Mouse (Mus musculus): ENCODE measurements around the gene Snrpc. TPM values are rescaled to one million over a fixed set of nuclear protein-coding genes. Genes with fewer than 3 reads are reported as not detected.

Gene Snrpc
- polyA plus RNA-seq, 1 experiment from 2014 or later = 358 TPM

DNA sequence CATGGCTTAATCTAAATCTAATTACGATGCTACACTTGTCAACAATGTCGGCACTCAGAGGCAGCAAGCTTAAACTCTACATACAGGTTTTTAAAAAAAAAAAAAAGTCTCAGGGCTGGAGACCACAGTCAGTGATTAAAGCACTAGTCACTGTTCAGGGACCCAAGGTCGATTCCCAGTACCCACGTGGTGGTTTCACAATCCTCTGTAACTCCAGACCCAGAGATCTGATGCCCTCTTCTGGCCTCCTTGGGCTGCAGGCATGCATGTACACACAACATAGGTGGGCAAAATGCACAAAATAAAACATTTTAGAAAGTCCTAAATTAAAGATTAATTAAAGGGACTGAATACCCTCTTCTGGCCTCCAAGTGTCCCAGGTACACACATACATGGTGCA, 34.2 kb upstream of the Snrpc start:
- H3K4me1 ChIP-seq = peaks cover 29% of the 10 kb centered on the region
- H3K9ac ChIP-seq = no peak overlapping the region
- H3K27ac ChIP-seq = no peak overlapping the region
- no peaks in the 10 kb centered on the region for H3K27me3 ChIP-seq
- H3K9me3 ChIP-seq = no peaks in the 10 kb centered on the region
- no peak overlapping the region for H3K4me2 ChIP-seq (replicated peaks)
- ATAC-seq (ENCODE audit: insufficient number of reproducible peaks, insufficient read depth, low FRiP score, low TSS enrichment) = no peak
- H3K4me3 ChIP-seq = no peak overlapping the region
- WGBS = 81% methylated on average over 4 of the region's 4 CpGs
- H3K36me3 ChIP-seq = no peaks in the 10 kb centered on the region

GRCm38 (mm10) chr17:27804156-27804690, 33.7 kb upstream of the Snrpc start:
- Histone ChIP-seq H3K27ac (no peak overlapping the region), H3K4me2 (replicated peaks) (no peak overlapping the region), H3K4me3 (no peak overlapping the region), H3K27me3 (no peaks in the 10 kb centered on the region), H3K4me1 (peaks cover 24% of the 10 kb centered on the region), H3K36me3 (no peaks in the 10 kb centered on the region), H3K9me3 (no peaks in the 10 kb centered on the region), H3K9ac (no peak overlapping the region)
- no peak for ATAC-seq (ENCODE audit: insufficient number of reproducible peaks, insufficient read depth, low FRiP score, low TSS enrichment)
- 84% methylated on average over 7 of the region's 7 CpGs for WGBS

- Histone ChIP-seq H3K9ac (no peak overlapping the region), H3K4me1 (peaks cover 16% of the 10 kb centered on the region), H3K27me3 (no peaks in the 10 kb centered on the region), H3K36me3 (no peaks in the 10 kb centered on the region), H3K4me2 (replicated peaks) (no peak overlapping the region), H3K27ac (no peak overlapping the region), H3K9me3 (no peaks in the 10 kb centered on the region), H3K4me3 (no peak overlapping the region)
- WGBS = 85% methylated on average over 10 of the region's 10 CpGs
- ATAC-seq (ENCODE audit: insufficient number of reproducible peaks, insufficient read depth, low FRiP score, low TSS enrichment) = no peak
Measured at GRCm38 (mm10) chr17:27804803-27805770, 32.9 kb upstream of the Snrpc start.

GRCm38 (mm10) chr17:27807542-27808078, 30.3 kb upstream of the Snrpc start:
- H3K4me2 ChIP-seq (replicated peaks) = no peak overlapping the region
- H3K27ac ChIP-seq = no peak overlapping the region
- no peaks in the 10 kb centered on the region for H3K27me3 ChIP-seq
- H3K9me3 ChIP-seq = no peaks in the 10 kb centered on the region
- ATAC-seq (ENCODE audit: insufficient number of reproducible peaks, insufficient read depth, low FRiP score, low TSS enrichment) = no peak
- no peaks in the 10 kb centered on the region for H3K36me3 ChIP-seq
- H3K9ac ChIP-seq = no peak overlapping the region
- no peak overlapping the region for H3K4me3 ChIP-seq
- WGBS = 52% methylated on average over 2 of the region's 2 CpGs
- H3K4me1 ChIP-seq = peaks cover 8% of the 10 kb centered on the region

DNA sequence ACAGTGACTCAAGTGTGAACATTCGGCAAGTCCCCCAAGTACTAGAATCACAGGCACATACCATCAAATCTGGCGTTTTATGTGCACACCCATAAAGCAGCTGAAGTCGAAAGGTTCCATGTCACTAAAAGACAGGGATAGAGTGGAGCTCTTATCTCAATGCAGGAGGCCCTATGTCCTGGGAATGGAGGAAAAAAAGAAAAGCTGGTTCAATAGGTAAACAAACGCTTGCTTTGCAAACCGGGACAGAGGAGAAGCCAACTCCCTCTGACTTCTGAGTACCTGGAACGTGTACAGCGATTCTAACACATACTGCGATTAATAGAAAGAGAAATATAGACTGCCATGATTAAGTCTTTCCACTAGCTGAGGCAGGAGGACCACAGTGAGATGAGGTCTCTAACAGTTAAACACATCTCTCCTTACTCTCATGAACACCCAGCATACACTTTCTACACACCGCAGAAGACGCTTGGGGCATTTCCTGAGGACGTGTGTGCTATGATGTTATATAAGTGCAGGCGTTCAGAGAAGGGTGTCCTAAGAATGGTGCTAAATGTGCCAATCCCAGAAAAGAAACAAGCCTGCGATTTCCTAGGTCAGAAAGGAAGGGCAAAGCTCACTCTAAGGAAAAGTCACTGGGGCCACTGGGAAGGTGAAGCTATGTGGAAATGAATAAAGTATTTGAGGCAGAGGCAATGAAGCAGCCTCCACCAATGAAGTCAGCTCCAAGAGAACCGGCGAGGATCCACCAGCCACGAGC, 27.2 kb upstream of the Snrpc start:
- Histone ChIP-seq H3K4me3 (no peak overlapping the region), H3K9me3 (no peaks in the 10 kb centered on the region), H3K9ac (no peak overlapping the region), H3K27ac (no peak overlapping the region), H3K27me3 (no peaks in the 10 kb centered on the region), H3K4me1 (peaks cover 6% of the 10 kb centered on the region), H3K4me2 (replicated peaks) (no peak overlapping the region), H3K36me3 (no peaks in the 10 kb centered on the region)
- no peak for ATAC-seq (ENCODE audit: insufficient number of reproducible peaks, insufficient read depth, low FRiP score, low TSS enrichment)
- 91% methylated on average over 16 of the region's 16 CpGs for WGBS

DNA sequence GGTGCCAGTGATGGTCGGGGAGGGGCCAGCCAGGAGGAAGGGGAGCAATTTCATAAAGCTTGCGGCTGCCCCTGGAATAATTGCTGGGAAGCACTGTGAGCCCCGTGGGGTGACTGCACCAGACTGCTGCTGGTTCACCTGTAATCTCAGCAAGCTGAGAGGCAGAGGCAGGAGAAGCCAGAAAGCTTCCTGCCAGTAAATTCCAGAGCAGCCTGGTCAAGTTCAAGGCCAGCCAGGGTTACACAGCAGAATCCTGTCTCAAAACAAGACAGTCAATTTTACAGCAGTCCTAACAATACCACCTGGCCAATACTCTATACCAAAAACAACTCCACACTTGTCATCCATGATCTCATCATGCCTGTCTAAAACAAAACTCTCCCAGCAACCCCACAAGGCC, 26.0 kb upstream of the Snrpc start:
- Histone ChIP-seq H3K27me3 (no peaks in the 10 kb centered on the region), H3K9ac (no peak overlapping the region), H3K4me1 (peaks cover 6% of the 10 kb centered on the region), H3K27ac (no peak overlapping the region), H3K4me2 (replicated peaks) (no peak overlapping the region), H3K9me3 (no peaks in the 10 kb centered on the region), H3K4me3 (no peak overlapping the region), H3K36me3 (no peaks in the 10 kb centered on the region)
- WGBS = 74% methylated on average over 3 of the region's 3 CpGs
- no peak for ATAC-seq (ENCODE audit: insufficient number of reproducible peaks, insufficient read depth, low FRiP score, low TSS enrichment)

GRCm38 (mm10) chr17:27814606-27815005, 23.3 kb upstream of the Snrpc start:
- ATAC-seq (ENCODE audit: insufficient number of reproducible peaks, insufficient read depth, low FRiP score, low TSS enrichment) = no peak
- Histone ChIP-seq H3K9me3 (no peaks in the 10 kb centered on the region), H3K4me3 (no peak overlapping the region), H3K4me2 (replicated peaks) (no peak overlapping the region), H3K4me1 (peaks cover 16% of the 10 kb centered on the region), H3K9ac (no peak overlapping the region), H3K27me3 (no peaks in the 10 kb centered on the region), H3K27ac (no peak overlapping the region), H3K36me3 (no peaks in the 10 kb centered on the region)

- Histone ChIP-seq H3K27me3 (no peaks in the 10 kb centered on the region), H3K4me1 (peaks cover 22% of the 10 kb centered on the region), H3K9me3 (no peaks in the 10 kb centered on the region), H3K9ac (peak overlapping the region; percentile 99), H3K27ac (no peak overlapping the region), H3K36me3 (no peaks in the 10 kb centered on the region), H3K4me3 (peak overlapping the region; percentile 100), H3K4me2 (replicated peaks) (peak overlapping the region; percentile 94)
- 5% methylated on average over 7 of the region's 7 CpGs for WGBS
- no peak for ATAC-seq (ENCODE audit: insufficient number of reproducible peaks, insufficient read depth, low FRiP score, low TSS enrichment)
Measured at GRCm38 (mm10) chr17:27819011-27819410, 18.9 kb upstream of the Snrpc start.

DNA sequence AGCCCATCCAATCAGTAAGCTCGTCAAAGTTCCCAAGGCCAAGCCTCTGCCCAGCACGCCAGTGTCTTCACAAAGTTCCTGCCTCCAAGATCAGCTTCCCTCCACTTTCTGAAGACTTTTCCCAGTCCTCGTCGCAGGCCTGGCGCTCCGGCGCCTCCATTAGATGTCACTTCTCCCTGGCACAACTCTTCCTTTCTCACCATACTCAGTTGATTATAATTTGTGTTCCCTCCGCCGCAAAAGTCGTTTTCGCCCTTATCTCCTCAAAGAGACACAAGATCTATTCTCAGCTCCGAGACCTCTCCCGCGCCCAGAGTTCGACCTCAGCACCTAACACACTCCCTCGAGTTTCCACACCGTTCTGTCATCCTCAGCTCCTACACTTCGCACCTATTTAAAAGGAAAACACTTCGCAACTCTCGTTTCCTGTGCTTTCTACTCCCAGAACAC, 18.4 kb upstream of the Snrpc start:
- Histone ChIP-seq H3K27ac (peak overlapping the region; percentile 87), H3K4me2 (replicated peaks) (peak overlapping the region; percentile 94), H3K9me3 (no peaks in the 10 kb centered on the region), H3K9ac (peak overlapping the region; percentile 99), H3K27me3 (no peaks in the 10 kb centered on the region), H3K36me3 (no peaks in the 10 kb centered on the region), H3K4me3 (peak overlapping the region; percentile 100), H3K4me1 (peaks cover 22% of the 10 kb centered on the region)
- under 1% methylated on average over 20 of the region's 20 CpGs for WGBS
- no peak for ATAC-seq (ENCODE audit: insufficient number of reproducible peaks, insufficient read depth, low FRiP score, low TSS enrichment)

- Histone ChIP-seq H3K36me3 (no peaks in the 10 kb centered on the region), H3K27ac (peak overlapping the region; percentile 87), H3K4me1 (peaks cover 22% of the 10 kb centered on the region), H3K4me3 (peak overlapping the region; percentile 100), H3K4me2 (replicated peaks) (peak overlapping the region; percentile 94), H3K9me3 (no peaks in the 10 kb centered on the region), H3K27me3 (no peaks in the 10 kb centered on the region), H3K9ac (peak overlapping the region; percentile 99)
- under 1% methylated on average over 62 of the region's 62 CpGs for WGBS
- ATAC-seq (ENCODE audit: insufficient number of reproducible peaks, insufficient read depth, low FRiP score, low TSS enrichment) = peak; percentile 71
Measured at GRCm38 (mm10) chr17:27819971-27820567, 17.9 kb upstream of the Snrpc start.

All from embryonic facial prominence, embryonic 12.5 days (tissue).